Mouse (Mus musculus) left cerebral cortex, adult 6 months (tissue): ENCODE measurements around the gene Olfr1012. TPM values are rescaled to one million over a fixed set of nuclear protein-coding genes. Genes with fewer than 3 reads are reported as not detected.

Source experiments
- long read RNA-seq, 2 experiments: library from polyadenylated mRNA; unstranded; transcript quantifications; one replicate each; pipeline ENCODE4 v2.0.0; 2019 to 2020
- polyA plus RNA-seq: library from polyadenylated mRNA; unstranded; fragments of <200 nt; fragmentation: Nextera tagmentation; gene quantifications from 2 replicates; pipeline ENCODE4 v1.2.3, GENCODE M21; 2021

Olfr1012 gene
- not detected in 2 replicates for polyA plus RNA-seq
- long read RNA-seq, experiment 1: 0 reads
- long read RNA-seq, experiment 2: 0 reads

DNA sequence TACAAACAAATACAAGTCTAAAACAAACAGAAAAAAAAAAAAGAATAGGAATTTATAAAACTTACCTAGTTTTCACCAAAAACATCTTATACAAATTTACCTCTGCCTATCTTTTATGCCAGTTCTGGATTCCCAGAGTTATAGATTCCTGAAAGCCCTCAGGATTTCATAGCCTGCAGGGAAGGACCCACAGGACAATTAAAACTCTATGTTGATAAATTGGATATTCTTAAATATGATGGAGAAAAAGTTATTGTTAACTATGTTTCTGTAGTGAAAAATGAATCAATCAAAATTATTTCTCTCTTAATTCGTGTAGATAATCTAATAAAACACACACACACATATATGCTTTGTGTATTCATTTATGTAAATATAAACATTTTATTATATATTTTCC, at the start of gene Olfr1012:
TSS of gene Olfr1012 (minus strand) at position 101 of the 400 bp plus-strand sequence.

DNA sequence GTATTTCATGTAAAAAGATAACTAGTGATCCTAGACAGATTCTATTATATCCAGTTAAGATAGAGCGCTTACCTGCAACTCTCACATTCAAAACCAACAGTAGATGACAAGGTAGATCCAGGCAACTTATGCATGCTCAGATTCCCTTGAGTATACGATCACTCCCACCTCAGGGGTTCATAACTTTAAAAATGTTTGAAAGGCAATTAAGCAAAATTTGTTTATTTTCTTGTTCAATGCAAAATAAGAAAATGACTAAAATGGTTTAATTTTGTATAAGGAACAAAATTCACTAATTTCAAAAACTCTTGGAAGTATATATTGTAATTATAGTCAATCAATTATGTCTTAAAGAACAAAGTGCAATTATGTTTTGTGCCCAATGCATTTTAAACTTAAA, 39.9 kb upstream of the Olfr1012 start, which contains the start of gene Olfr1016:
TSS of gene Olfr1016 (minus strand) at position 101 of the 400 bp plus-strand sequence.

DNA sequence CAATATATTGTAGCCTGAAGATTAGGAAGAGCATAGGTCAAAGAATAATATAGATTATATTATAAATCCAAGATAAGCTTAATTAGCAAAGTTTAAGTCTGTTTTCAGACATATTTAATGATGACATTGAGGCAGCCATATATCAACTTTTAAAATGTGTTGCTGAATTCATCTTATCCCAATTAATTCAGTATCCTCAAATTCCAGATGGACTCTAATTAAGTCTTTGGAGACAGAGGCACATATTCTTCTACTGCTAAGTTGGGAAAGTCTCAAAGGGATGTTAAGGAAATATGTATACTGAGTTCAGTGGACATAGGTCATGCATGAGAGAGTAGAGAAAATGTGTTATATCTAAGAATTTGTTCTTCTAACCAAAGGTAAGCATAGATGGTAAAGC, 19.2 kb upstream of the Olfr1012 start, which contains the start of gene Olfr1015:
TSS of gene Olfr1015 (plus strand) at position 301 of the 400 bp plus-strand sequence.

DNA sequence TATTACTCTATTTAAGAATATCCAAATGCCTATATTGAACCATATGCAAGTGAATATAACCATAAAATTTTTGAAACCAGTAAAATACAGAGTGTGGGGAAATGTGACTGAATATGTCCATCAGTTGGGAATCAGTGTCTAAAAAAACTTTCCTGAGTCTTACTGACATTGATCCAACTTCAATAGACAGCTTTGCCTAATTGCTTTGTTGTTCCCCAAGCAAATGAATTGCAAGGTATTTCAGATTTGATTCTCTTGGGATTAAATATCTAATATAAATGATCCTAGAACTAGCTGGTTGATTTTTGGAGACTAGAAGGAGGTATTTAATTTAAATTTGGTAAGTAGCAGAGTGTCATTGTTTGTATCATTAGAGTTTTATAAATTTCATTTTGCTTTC, 9.8 kb upstream of the Olfr1012 start, which contains the start of gene Olfr1014:
TSS of gene Olfr1014 (plus strand) at position 301 of the 400 bp plus-strand sequence.

DNA sequence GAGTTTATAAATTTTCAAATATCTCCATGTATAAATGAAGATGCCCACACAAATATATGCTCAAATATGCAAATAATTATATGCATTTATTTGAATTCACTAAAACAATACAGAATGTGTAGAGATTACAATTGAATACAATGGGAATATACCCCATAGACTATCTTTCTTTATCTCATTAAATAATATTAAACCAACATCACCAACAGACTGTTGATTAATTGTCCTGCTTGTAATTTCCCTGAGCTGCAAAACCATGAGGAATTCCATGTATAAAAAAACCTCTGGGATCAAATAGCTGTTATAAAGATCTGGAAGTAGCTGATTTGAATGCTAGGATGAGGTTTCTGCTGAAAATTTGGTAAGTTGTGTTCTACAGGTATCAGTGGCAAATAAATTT, 4.2 kb upstream of the Olfr1012 start, which contains the start of gene Olfr1013:
TSS of gene Olfr1013 (plus strand) at position 301 of the 400 bp plus-strand sequence.

DNA sequence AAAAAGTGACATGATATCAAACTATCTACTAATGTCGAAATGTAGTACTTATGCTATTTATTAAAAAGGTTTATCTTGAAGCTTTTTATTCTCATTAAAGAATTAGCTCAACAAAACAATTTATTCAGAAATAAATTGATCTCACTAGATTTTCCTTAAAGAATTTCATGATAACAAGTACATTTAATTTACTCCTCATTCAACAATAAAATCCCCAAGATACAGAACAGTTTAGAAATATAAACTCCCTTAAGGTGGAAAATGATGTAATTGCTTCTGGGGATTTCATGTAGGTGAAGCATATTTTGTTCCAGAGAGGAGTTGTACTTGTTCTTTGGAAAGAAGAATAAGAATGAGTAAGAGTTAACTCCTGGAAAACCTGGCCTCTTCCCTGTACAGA, 47.4 kb downstream of the Olfr1012 start, which contains the start of gene Olfr1009:
TSS of gene Olfr1009 (plus strand) at position 301 of the 400 bp plus-strand sequence.

Other genes starting within 250 kb of the Olfr1012 start
- not detected in 2 replicates for gene 4833423E24Rik, start 243.7 kb downstream of the Olfr1012 start, polyA plus RNA-seq
- gene Olfr996, start 183.6 kb downstream of the Olfr1012 start, polyA plus RNA-seq: not detected in 2 replicates
- not detected in 2 replicates for gene Olfr998, start 173.8 kb downstream of the Olfr1012 start, polyA plus RNA-seq
- not detected in 2 replicates for gene Olfr1000, start 150.9 kb downstream of the Olfr1012 start, polyA plus RNA-seq
- gene Olfr1002, start 112.1 kb downstream of the Olfr1012 start, polyA plus RNA-seq: not detected in 2 replicates
- not detected in 2 replicates for gene Olfr154, start 98.3 kb downstream of the Olfr1012 start, polyA plus RNA-seq
- gene Olfr1006, start 84.0 kb downstream of the Olfr1012 start, polyA plus RNA-seq: not detected in 2 replicates
- not detected in 2 replicates for gene Olfr1008, start 73.3 kb downstream of the Olfr1012 start, polyA plus RNA-seq
- gene Olfr1009, start 47.3 kb downstream of the Olfr1012 start, polyA plus RNA-seq: not detected in 2 replicates
- gene Olfr1013, start 4.3 kb upstream of the Olfr1012 start, polyA plus RNA-seq: not detected in 2 replicates
- not detected in 2 replicates for gene Olfr1014, start 9.9 kb upstream of the Olfr1012 start, polyA plus RNA-seq
- gene Olfr1015, start 19.3 kb upstream of the Olfr1012 start, polyA plus RNA-seq: not detected in 2 replicates
- gene Olfr1016, start 39.8 kb upstream of the Olfr1012 start, polyA plus RNA-seq: not detected in 2 replicates
- gene Olfr1018, start 55.7 kb upstream of the Olfr1012 start, polyA plus RNA-seq: not detected in 2 replicates
- gene Olfr1019, start 82.7 kb upstream of the Olfr1012 start, polyA plus RNA-seq: not detected in 2 replicates
- gene Olfr1020, start 84.3 kb upstream of the Olfr1012 start, polyA plus RNA-seq: not detected in 2 replicates
- not detected in 2 replicates for gene Olfr1022, start 105.8 kb upstream of the Olfr1012 start, polyA plus RNA-seq
- not detected in 2 replicates for gene Olfr1023, start 122.9 kb upstream of the Olfr1012 start, polyA plus RNA-seq
- gene Olfr1024, start 142.3 kb upstream of the Olfr1012 start, polyA plus RNA-seq: not detected in 2 replicates
- not detected in 2 replicates for gene Olfr1025-ps1, start 152.4 kb upstream of the Olfr1012 start, polyA plus RNA-seq
- gene Olfr1026, start 158.8 kb upstream of the Olfr1012 start, polyA plus RNA-seq: not detected in 2 replicates
- gene Olfr1028, start 187.7 kb upstream of the Olfr1012 start, polyA plus RNA-seq: not detected in 2 replicates
- gene Olfr1029, start 211.1 kb upstream of the Olfr1012 start, polyA plus RNA-seq: not detected in 2 replicates
- not detected in 2 replicates for gene Olfr1030, start 216.5 kb upstream of the Olfr1012 start, polyA plus RNA-seq
- gene Olfr1031, start 227.5 kb upstream of the Olfr1012 start, polyA plus RNA-seq: not detected in 2 replicates
- not detected in 2 replicates for gene Olfr1032, start 242.8 kb upstream of the Olfr1012 start, polyA plus RNA-seq